Mouse (Mus musculus) fat pad, adult 2 months (tissue): ENCODE measurements around the gene Tle4.
A peak's percentile ranks its signal among the peaks of the same experiment; 100 is the strongest.
"Not testable (repeated sequence)": the region's sequence is repeated elsewhere in the genome, so short reads cannot be mapped to it uniquely, and the experiment has no call there.

Experiments used
- DNase-seq: peaks from one replicate; pipeline ENCODE4 v3.0.0-alpha.2; 2011; ENCODE audit warnings: low read depth, low spot score; ENCODE audit errors: extremely low read depth

Gene Tle4

GRCm38 (mm10) chr19:14597917-14598689 is at the start of gene Tle4:
TSS of gene Tle4 (minus strand) at chr19:14598051.
- peak; percentile 78 for DNase-seq

- DNase-seq, result no peak
Measured at GRCm38 (mm10) chr19:14645666-14646065, 47.8 kb upstream of the Tle4 start.

GRCm38 (mm10) chr19:14644756-14645155 is 46.9 kb upstream of the Tle4 start:
- DNase-seq, result no peak

GRCm38 (mm10) chr19:14643091-14643490 is 45.2 kb upstream of the Tle4 start:
- DNase-seq, result not testable (repeated sequence)

GRCm38 (mm10) chr19:14642663-14643062 is 44.8 kb upstream of the Tle4 start:
- no peak for DNase-seq

GRCm38 (mm10) chr19:14635213-14635928 is 37.5 kb upstream of the Tle4 start:
- DNase-seq, result no peak

GRCm38 (mm10) chr19:14623355-14623754 is 25.5 kb upstream of the Tle4 start:
- DNase-seq, result no peak

GRCm38 (mm10) chr19:14620534-14620933 is 22.7 kb upstream of the Tle4 start:
- DNase-seq, result peak; percentile 86

GRCm38 (mm10) chr19:14619814-14620213 is 22.0 kb upstream of the Tle4 start:
- peak; percentile 74 for DNase-seq

GRCm38 (mm10) chr19:14614816-14615215 is 17.0 kb upstream of the Tle4 start:
- no peak for DNase-seq

GRCm38 (mm10) chr19:14610542-14611317 is 12.9 kb upstream of the Tle4 start:
- DNase-seq, result no peak

- no peak for DNase-seq
Measured at GRCm38 (mm10) chr19:14600841-14601240, 3.0 kb upstream of the Tle4 start.

- no peak for DNase-seq
Measured at GRCm38 (mm10) chr19:14600354-14600753, 2.5 kb upstream of the Tle4 start.

- no peak for DNase-seq
Measured at GRCm38 (mm10) chr19:14599851-14600251, 2.0 kb upstream of the Tle4 start.

GRCm38 (mm10) chr19:14598690-14599288 is 938 bp upstream of the Tle4 start:
- DNase-seq, result no peak

- no peak for DNase-seq
Measured at GRCm38 (mm10) chr19:14596941-14597916, 622 bp downstream of the Tle4 start.

GRCm38 (mm10) chr19:14596358-14596940 is 1.4 kb downstream of the Tle4 start:
- DNase-seq, result no peak

- no peak for DNase-seq
Measured at GRCm38 (mm10) chr19:14595390-14595997, 2.4 kb downstream of the Tle4 start.

GRCm38 (mm10) chr19:14594537-14594936 is 3.3 kb downstream of the Tle4 start:
- DNase-seq, result no peak
